Mouse (Mus musculus) embryonic facial prominence, embryonic 11.5 days (tissue): Measurements from ENCODE around the gene Prdx6b. TPM values are rescaled to one million over a fixed set of nuclear protein-coding genes. Genes with fewer than 3 reads are reported as not detected.
A peak's percentile ranks its signal among the peaks of the same experiment; 100 is the strongest.

Experiments used
- ATAC-seq: fragments of 200-750 bp; cut with Nextera tagmentation; replicated peaks from 2 replicates; pipeline ENCODE4 v1.8.0; 2017; ENCODE audit warnings: low read depth; ENCODE audit not compliant: insufficient number of reproducible peaks, low FRiP score, low TSS enrichment
- DNase-seq: peaks from one replicate; pipeline ENCODE4 v3.0.0-alpha.2; 2015; ENCODE audit warnings: low spot score
- H3K27ac ChIP-seq: fragments of 300-500 bp; sonication (generic); replicated peaks from 2 replicates; pipeline ENCODE4 v1.5.1; 2014; ENCODE audit warnings: mild to moderate bottlenecking, low read depth, low read length, control low read depth
- H3K27me3 ChIP-seq: fragments of 300-500 bp; sonication (generic); 2 replicates; pipeline ENCODE4 v1.6.1; 2014; ENCODE audit warnings: mild to moderate bottlenecking, low read length, moderate library complexity, mixed read lengths; ENCODE audit not compliant: control insufficient read depth, insufficient read depth
- H3K36me3 ChIP-seq: fragments of 300-500 bp; sonication (generic); replicated peaks from 2 replicates; pipeline ENCODE4 v1.6.1; 2014; ENCODE audit warnings: low read depth, mild to moderate bottlenecking, low read length, moderate library complexity, mixed read lengths; ENCODE audit not compliant: control insufficient read depth, insufficient read depth
- H3K4me1 ChIP-seq: fragments of 300-500 bp; sonication (generic); 2 replicates; pipeline ENCODE4 v1.6.1; 2014; ENCODE audit warnings: low read length, mixed read lengths; ENCODE audit not compliant: control insufficient read depth, insufficient read depth
- H3K4me2 ChIP-seq: fragments of 300-500 bp; sonication (generic); 2 replicates; pipeline ENCODE4 v1.6.1; 2014; ENCODE audit warnings: low read depth, mild to moderate bottlenecking, control low read depth, low read length, moderate library complexity
- H3K4me3 ChIP-seq: fragments of 300-500 bp; sonication (generic); 2 replicates; pipeline ENCODE4 v1.5.1; 2014; ENCODE audit warnings: low read depth, low read length, control low read depth
- H3K9ac ChIP-seq: fragments of 300-500 bp; sonication (generic); replicated peaks from 2 replicates; pipeline ENCODE4 v1.6.1; 2014; ENCODE audit warnings: mild to moderate bottlenecking, control low read depth, low read length
- H3K9me3 ChIP-seq: fragments of 300-500 bp; sonication (generic); replicated peaks from 2 replicates; pipeline ENCODE4 v1.6.1; 2016; ENCODE audit warnings: mild to moderate bottlenecking, low read length, inconsistent platforms, mixed read lengths; ENCODE audit not compliant: control insufficient read depth
- WGBS: fragments of 180-500 bp; shearing (Covaris S2); extraction: QIAGEN DNeasy Blood & Tissue Kit; methylation state at CpG from one replicate; pipeline ENCODE4 v1.1.7; 2014; 5-methylcytosine and 5-hydroxymethylcytosine counted together
- polyA plus RNA-seq: library from polyadenylated mRNA; unstranded; fragments of >200 nt; fragmentation: Nextera tagmentation; extraction: Ambion mirVana; gene quantifications from 2 replicates; pipeline ENCODE4 v1.2.1, GENCODE M21; 2014

Prdx6b gene
- not detected in 2 replicates for polyA plus RNA-seq

DNA sequence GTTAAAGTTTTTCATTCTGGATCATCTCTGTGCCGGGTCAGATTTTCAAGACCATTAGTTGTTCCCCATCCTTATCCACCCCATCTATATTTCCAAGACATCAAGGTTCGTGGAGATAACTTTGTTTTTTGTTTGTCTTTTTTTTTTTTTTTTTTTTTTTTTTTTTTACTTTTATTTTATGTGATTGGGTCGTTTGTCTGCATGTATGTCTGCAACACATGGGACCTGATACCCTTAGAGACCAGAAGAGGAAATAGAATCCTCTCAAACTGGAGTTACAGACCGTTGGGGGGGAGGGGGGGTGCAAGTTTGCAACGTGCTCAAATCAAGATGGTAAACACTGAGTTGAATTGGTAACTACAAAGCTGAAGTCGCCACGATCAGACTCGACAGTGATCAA, at the start of gene Prdx6b:
Prdx6b (plus strand) TSS at position 301 of the 400 bp plus-strand sequence.
- DNase-seq (no peak), ATAC-seq (no peak)
- Histone ChIP-seq H3K4me1 (no peaks in the 10 kb centered on the region), H3K27me3 (no peaks in the 10 kb centered on the region), H3K4me2 (no peak within 1 kb of the TSS), H3K36me3 (no peaks in the 10 kb centered on the region), H3K9me3 (no peaks in the 10 kb centered on the region), H3K27ac (no peak within 1 kb of the TSS), H3K4me3 (no peak within 1 kb of the TSS), H3K9ac (no peak within 1 kb of the TSS)
- 82% methylated on average over 8 of the region's 8 CpGs for WGBS

GRCm38 (mm10) chr2:80247466-80247865, 44.8 kb upstream of the Prdx6b start:
- no peak overlapping the region for H3K4me2 ChIP-seq
- no peak overlapping the region for H3K4me3 ChIP-seq
- 91% methylated on average over 3 of the region's 3 CpGs for WGBS
- ATAC-seq (no peak), DNase-seq (no peak)
- no peak overlapping the region for H3K9ac ChIP-seq
- no peak overlapping the region for H3K27ac ChIP-seq
- H3K27me3 ChIP-seq: no peaks in the 10 kb centered on the region
- H3K4me1 ChIP-seq: no peaks in the 10 kb centered on the region
- H3K9me3 ChIP-seq: no peaks in the 10 kb centered on the region
- no peaks in the 10 kb centered on the region for H3K36me3 ChIP-seq

- H3K4me1 ChIP-seq: no peaks in the 10 kb centered on the region
- DNase-seq (no peak), ATAC-seq (no peak)
- no peak overlapping the region for H3K9ac ChIP-seq
- no peaks in the 10 kb centered on the region for H3K9me3 ChIP-seq
- no peaks in the 10 kb centered on the region for H3K36me3 ChIP-seq
- no peak overlapping the region for H3K27ac ChIP-seq
- no peak overlapping the region for H3K4me3 ChIP-seq
- H3K4me2 ChIP-seq: no peak overlapping the region
- no peaks in the 10 kb centered on the region for H3K27me3 ChIP-seq
These were observed 44.4 kb upstream of the Prdx6b start for GRCm38 (mm10) chr2:80247868-80248267.

DNA sequence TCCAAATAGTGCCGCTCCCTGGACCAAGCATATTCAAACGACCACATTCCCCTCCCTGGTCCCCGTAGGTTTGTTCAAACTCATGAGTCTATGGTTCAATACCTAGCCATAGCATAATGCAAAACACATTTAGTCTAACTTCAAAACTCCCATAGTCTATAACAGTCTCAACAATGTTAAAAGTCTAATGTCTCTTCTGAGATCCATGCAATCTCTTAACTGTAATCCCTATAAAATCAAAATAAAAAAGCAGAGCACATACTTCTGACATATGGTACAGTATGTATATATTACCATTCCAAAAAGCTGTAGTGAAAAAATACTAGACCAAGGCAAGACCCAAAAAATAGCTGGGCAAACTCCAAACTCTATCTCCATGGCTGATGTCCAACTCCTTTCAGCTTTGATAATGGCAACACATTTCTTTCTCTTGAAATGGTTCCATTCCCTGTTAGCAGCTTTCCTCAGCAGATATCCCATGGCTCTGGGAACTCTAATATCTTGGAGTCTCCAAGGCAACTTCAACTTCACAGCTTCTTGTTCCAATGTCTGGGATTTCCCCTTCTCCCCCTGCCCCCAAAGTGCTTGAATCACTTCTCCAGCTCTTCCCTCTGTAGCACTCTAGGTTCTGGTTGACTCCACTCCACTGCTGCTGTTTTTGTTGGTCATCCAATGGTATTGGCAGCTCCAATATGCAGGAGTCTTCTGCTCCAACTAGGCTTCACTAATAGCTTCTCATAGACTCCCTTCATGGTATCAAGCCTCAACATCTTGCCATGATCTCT, 32.2 kb upstream of the Prdx6b start:
- Histone ChIP-seq H3K9me3 (no peaks in the 10 kb centered on the region), H3K27ac (no peak overlapping the region), H3K4me2 (no peak overlapping the region), H3K27me3 (no peaks in the 10 kb centered on the region), H3K9ac (no peak overlapping the region), H3K4me3 (no peak overlapping the region), H3K4me1 (no peaks in the 10 kb centered on the region), H3K36me3 (no peaks in the 10 kb centered on the region)
- DNase-seq: no peak
- 93% methylated on average over 3 of the region's 3 CpGs for WGBS
- ATAC-seq: no peak

- Histone ChIP-seq H3K9ac (no peak overlapping the region), H3K27me3 (no peaks in the 10 kb centered on the region), H3K4me1 (no peaks in the 10 kb centered on the region), H3K36me3 (no peaks in the 10 kb centered on the region), H3K9me3 (no peaks in the 10 kb centered on the region), H3K27ac (no peak overlapping the region), H3K4me2 (no peak overlapping the region), H3K4me3 (no peak overlapping the region)
- no peak for ATAC-seq
- 18% methylated on average over 11 of the region's 11 CpGs for WGBS
- DNase-seq: peak; percentile 83
These were observed 25.4 kb upstream of the Prdx6b start for GRCm38 (mm10) chr2:80266894-80267293.

DNA sequence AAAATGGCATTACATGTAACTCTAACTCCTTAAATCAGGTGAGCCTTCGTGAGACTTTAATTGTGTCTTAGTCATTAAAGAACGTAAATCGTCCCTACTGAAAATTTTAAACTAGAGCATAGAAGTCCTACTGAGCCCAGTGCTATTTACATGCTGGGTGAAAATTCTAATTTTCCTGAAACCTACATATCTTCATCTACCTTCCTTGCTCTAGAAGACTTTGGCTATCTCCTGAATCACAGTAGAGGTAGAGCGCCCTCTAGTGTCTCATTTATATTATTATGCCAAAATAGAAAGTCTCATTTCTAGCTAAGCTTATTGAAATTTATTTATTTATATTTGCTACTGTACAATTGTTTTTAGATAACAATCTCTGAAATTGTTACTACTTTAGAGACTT, 24.2 kb upstream of the Prdx6b start:
- H3K36me3 ChIP-seq: no peaks in the 10 kb centered on the region
- DNase-seq (peak; percentile 81), ATAC-seq (no peak)

GRCm38 (mm10) chr2:80271431-80271830, 20.8 kb upstream of the Prdx6b start:
- Histone ChIP-seq H3K9ac (no peak overlapping the region), H3K9me3 (no peaks in the 10 kb centered on the region), H3K4me2 (no peak overlapping the region), H3K4me1 (no peaks in the 10 kb centered on the region), H3K27ac (no peak overlapping the region), H3K36me3 (no peaks in the 10 kb centered on the region), H3K4me3 (no peak overlapping the region), H3K27me3 (no peaks in the 10 kb centered on the region)
- ATAC-seq (no peak), DNase-seq (no peak)
- 77% methylated on average over 1 of the region's 1 CpGs for WGBS

More for the DNA sequence above, 24.2 kb upstream of the Prdx6b start:
- Histone ChIP-seq H3K9ac (no peak overlapping the region), H3K4me1 (no peaks in the 10 kb centered on the region), H3K27ac (no peak overlapping the region), H3K4me3 (no peak overlapping the region), H3K27me3 (no peaks in the 10 kb centered on the region), H3K9me3 (no peaks in the 10 kb centered on the region), H3K4me2 (no peak overlapping the region)
- WGBS: 55% methylated on average over 4 of the region's 4 CpGs

GRCm38 (mm10) chr2:80273038-80273437, 19.2 kb upstream of the Prdx6b start:
- DNase-seq: no peak
- no peaks in the 10 kb centered on the region for H3K9me3 ChIP-seq
- no peak overlapping the region for H3K9ac ChIP-seq

More at GRCm38 (mm10) chr2:80273038-80273437, 19.2 kb upstream of the Prdx6b start:
- no peak for ATAC-seq
- Histone ChIP-seq H3K4me1 (no peaks in the 10 kb centered on the region), H3K36me3 (no peaks in the 10 kb centered on the region), H3K27me3 (no peaks in the 10 kb centered on the region), H3K4me3 (no peak overlapping the region), H3K4me2 (no peak overlapping the region), H3K27ac (no peak overlapping the region)
- 90% methylated on average over 3 of the region's 3 CpGs for WGBS
